Mouse (Mus musculus) urinary bladder, postnatal 25 days (tissue): ENCODE data around the gene Glb1l2.
A peak's percentile ranks its signal among the peaks of the same experiment; 100 is the strongest.

Source experiments
- DNase-seq: peaks from one replicate; pipeline ENCODE4 v3.0.0; 2022; ENCODE audit warnings: low spot score

Glb1l2 gene

GRCm38 (mm10) chr9:26805935-26806666 is at the start of gene Glb1l2:
Gene Glb1l2 (minus strand): TSS chr9:26806468.
- peak; percentile 92 for DNase-seq

GRCm38 (mm10) chr9:26831089-26831488 is 24.8 kb upstream of the Glb1l2 start:
- DNase-seq: no peak

GRCm38 (mm10) chr9:26819942-26820341 is 13.7 kb upstream of the Glb1l2 start:
- no peak for DNase-seq

GRCm38 (mm10) chr9:26808735-26809134 is 2.5 kb upstream of the Glb1l2 start:
- DNase-seq: no peak

GRCm38 (mm10) chr9:26804321-26804720 is 1.9 kb downstream of the Glb1l2 start:
- DNase-seq: no peak

- DNase-seq: no peak
These were observed 5.9 kb downstream of the Glb1l2 start for GRCm38 (mm10) chr9:26800357-26800756.

GRCm38 (mm10) chr9:26798731-26799130 is 7.5 kb downstream of the Glb1l2 start:
- DNase-seq: no peak

- DNase-seq: no peak
These were observed 8.1 kb downstream of the Glb1l2 start for GRCm38 (mm10) chr9:26798205-26798604.

- no peak for DNase-seq
These were observed 13.4 kb downstream of the Glb1l2 start for GRCm38 (mm10) chr9:26792829-26793228.

GRCm38 (mm10) chr9:26783414-26783975 is 22.8 kb downstream of the Glb1l2 start:
- DNase-seq: no peak

- DNase-seq: no peak
These were observed 27.8 kb downstream of the Glb1l2 start for GRCm38 (mm10) chr9:26778421-26778820.

- DNase-seq: no peak
These were observed 30.0 kb downstream of the Glb1l2 start for GRCm38 (mm10) chr9:26776122-26776902.

GRCm38 (mm10) chr9:26775700-26776099 is 30.6 kb downstream of the Glb1l2 start:
- DNase-seq: no peak

- no peak for DNase-seq
These were observed 38.1 kb downstream of the Glb1l2 start for GRCm38 (mm10) chr9:26768181-26768580.

- no peak for DNase-seq
These were observed 43.8 kb downstream of the Glb1l2 start for GRCm38 (mm10) chr9:26762477-26762876.

GRCm38 (mm10) chr9:26760576-26760975 is 45.7 kb downstream of the Glb1l2 start:
- DNase-seq: no peak

- DNase-seq: no peak
These were observed 46.2 kb downstream of the Glb1l2 start for GRCm38 (mm10) chr9:26760081-26760480.

GRCm38 (mm10) chr9:26748893-26749292 is 57.4 kb downstream of the Glb1l2 start:
- no peak for DNase-seq

- DNase-seq: no peak
These were observed 59.1 kb downstream of the Glb1l2 start for GRCm38 (mm10) chr9:26747121-26747520.

- no peak for DNase-seq
These were observed 63.5 kb downstream of the Glb1l2 start for GRCm38 (mm10) chr9:26742817-26743216.

GRCm38 (mm10) chr9:26737116-26737515 is 69.2 kb downstream of the Glb1l2 start:
- no peak for DNase-seq

GRCm38 (mm10) chr9:26733986-26734385 is 72.3 kb downstream of the Glb1l2 start:
- DNase-seq: no peak
